Mouse (Mus musculus): ENCODE measurements around the gene Agbl1.

DNA sequence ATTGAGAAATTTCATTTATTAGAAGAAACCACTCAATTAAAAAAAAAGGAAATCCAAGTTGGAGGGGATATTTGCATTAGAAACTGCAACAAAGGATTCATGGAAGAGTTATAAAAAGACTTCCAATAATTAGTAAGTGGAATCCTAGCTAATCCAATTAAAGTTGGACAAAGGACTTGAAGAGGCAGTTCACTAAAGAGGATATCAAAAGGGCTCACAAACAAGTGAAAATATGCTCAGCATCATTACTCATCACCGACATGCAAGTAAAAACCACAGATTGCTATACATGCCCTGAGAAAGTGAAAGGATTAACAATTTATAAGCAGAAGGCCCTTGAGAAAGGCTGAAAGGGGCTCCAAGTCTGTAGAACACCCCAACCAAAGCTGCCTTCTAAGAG, 935.2 kb downstream of the Agbl1 start:
- TF ChIP-seq MAFK (IDR thresholded peaks at IDR 0.05; ENCODE audit: insufficient read depth, low read depth, low read length) (no peak), ZNF384 (IDR thresholded peaks at IDR 0.05; ENCODE audit: low read depth, low read length) (no peak), CHD2 (IDR thresholded peaks at IDR 0.05; ENCODE audit: low read depth, low read length) (no peak), ZC3H11A (IDR thresholded peaks at IDR 0.05; ENCODE audit: borderline replicate concordance, low read depth, low read length) (no peak)

Data from ES-E14 (cell line).